Mouse (Mus musculus): ENCODE results near the gene Olfr901.
"Not testable (repeated sequence)": the region's sequence is repeated elsewhere in the genome, so short reads cannot be mapped to it uniquely, and the experiment has no call there.

Olfr901 gene

DNA sequence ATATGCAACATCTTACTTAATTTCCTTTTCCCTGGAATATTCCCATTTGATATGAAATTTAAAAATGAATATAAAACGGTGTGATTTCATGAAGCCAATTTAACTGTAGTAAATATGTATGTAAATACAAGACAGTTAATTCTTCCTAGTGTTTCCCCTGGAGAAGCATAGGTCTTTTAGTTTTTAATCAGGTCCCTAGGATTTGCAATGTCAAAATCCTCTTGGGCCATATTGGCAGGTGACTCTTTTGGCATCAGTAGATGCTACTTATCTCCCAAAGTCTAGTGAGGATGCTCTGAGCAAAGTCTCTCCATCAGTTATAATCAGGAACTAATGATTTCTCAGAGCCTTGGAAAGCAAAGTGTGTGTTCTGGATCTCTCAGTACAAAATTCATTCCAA lies at the start of gene Olfr901:
Gene Olfr901 (plus strand): TSS at position 301 of the 400 bp plus-strand sequence.
- no peak for DNase-seq

DNA sequence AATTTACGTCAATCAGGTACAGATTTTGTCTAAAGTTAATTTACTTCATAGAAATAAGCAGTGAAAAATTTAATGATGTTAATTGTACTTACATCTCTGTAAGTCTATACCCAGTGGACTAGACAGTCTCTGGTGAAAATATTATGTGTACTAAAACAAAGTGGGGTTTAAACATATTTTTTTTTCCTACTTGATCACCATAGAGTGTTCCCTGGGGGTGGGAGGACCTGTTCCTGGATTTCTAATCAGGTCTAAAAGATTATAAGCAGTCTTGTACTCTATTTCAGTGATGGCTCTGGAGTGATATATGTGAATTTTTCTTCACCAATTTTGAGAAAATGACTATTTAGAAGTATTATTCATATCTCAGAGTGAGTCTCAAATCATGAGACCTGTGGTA lies 27.9 kb upstream of the Olfr901 start, which contains the start of gene Olfr147:
Gene Olfr147 (plus strand): TSS at position 301 of the 400 bp plus-strand sequence.
- DNase-seq = no peak

DNA sequence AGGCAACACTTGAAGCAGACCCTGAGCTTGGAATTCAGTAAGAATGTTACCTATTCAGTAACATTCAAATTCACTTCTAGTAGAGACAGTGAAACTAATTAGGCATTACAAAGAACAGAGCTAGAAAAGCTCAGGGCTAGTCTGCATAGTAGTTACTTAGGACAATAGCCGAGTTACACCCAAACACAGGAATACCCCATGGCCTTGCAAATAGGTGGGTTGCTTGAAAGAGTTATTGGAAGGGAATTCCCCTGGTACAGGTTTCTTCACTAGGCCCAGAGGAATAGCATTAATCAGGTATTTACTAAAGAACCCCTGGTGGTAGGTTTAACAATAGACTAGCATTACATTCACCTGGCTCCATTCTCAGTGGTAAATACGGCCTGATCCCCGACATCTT lies 21.8 kb upstream of the Olfr901 start:
- not testable (repeated sequence) for DNase-seq

DNA sequence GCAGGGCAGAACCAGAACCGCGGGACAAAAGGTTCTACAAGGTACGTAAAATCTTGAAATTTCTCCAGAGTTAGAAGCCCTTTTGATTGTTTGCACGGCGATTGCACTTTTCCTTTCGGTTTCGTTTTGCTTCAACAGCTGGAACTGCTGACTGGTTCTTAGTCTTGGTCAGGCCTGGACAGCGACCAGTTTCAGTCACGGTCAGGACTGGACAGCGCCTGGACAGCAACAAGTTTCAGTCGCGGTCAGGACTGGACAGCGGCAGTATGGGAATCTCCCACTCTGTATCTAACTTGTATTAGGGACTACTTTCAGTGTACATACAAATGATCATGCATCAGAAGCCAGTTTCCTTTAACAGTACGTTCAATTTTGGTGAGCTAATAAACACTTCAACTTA lies 15.8 kb upstream of the Olfr901 start:
- DNase-seq = not testable (repeated sequence)

DNA sequence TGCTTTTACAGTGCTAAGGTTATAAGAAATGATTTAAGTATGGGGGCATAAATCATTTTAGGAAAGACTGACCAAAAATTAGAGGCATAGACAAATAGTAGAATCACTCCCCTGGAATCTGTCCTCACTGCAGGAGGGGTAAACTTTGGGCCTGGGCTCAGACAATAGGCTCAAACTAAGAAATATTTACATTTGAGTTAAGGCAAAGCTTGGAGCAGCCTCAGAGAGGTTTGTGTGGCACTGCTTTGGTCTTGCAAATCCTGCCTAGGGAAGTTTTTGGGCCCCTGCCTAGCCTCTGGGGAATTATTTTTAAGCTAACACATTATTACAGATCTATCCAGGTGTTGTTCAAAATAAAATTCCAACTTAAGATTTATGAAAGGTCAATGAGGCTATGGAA lies 5.5 kb upstream of the Olfr901 start:
- no peak for DNase-seq

DNA sequence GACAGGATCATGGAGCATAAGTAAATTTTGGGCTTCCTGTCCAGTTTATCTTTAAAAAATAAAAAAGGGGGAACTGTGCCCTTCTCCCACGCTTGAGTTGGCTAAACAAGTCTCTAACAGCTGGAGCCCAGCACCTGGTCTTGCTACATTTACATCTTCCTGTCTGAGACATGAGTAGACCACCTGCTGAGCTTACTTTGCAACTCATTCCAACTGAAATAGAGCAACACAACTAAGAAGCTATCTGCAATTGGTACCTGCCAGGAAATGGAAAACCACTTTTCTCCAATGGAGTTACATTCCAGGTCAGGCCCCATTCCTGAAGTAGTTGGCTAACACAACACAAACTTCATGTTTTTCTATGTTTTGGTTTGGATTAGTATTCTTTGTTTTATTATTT lies 2.2 kb upstream of the Olfr901 start:
- peak in 1 of 2 experiments; percentile 1 for DNase-seq

DNA sequence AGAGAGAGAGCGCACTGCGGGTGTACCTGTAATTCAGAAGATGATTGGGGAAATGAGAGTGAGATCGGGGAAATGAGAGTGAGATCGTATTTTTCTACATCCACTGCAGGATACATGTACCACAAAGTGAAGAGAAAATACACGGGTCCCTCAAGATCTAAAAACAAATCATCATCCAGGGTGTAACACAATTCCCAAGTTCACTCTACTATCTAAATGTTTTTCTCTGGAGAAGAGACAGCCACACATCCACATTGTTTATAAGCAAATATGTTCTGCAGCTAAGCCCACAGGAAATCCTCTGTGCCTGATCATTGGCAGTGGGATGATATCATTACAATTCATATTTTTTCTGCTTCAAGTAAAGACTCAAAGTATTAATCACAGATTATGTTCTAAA lies 18.1 kb downstream of the Olfr901 start, which contains the start of gene Olfr902:
Gene Olfr902 (plus strand): TSS at position 301 of the 400 bp plus-strand sequence.
- no peak for DNase-seq

DNA sequence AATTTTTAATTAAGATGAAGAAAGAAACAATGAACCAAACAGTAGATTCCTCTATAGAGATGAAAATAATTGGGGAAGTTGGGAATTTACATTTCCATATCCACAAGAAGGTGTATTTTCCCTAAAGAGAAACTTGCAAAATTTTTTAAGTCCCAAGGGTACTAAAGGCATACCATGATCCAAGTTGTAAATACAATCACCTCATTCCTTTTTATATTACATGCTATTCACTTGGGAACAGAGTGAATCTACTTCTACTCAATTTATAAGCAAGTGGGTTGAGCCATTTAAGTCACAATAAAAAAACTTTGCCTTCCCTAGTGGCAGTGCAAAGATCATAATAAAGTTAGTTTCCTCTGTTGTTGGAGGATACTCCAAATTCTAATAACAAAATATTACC lies 33.6 kb downstream of the Olfr901 start, which contains the start of gene Olfr904:
Gene Olfr904 (plus strand): TSS at position 301 of the 400 bp plus-strand sequence.
- DNase-seq = no peak

DNA sequence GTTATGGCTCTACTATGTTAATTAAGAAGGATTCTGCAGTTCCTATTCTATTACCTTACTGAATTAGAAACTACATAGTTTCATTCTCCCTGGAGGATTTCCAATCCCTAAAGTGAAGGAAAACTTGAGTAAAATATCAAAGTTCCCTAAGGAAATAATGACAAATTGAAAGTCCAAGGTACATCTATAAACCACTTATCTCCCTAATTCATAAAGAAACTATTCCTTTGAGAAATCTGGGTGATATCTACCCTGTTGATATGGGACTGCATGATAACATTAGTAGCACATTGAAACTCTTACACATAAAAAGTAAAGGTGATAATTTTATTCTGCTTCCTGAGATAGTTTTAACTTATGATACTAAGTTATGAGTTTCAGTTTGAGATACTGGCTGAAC lies 41.6 kb downstream of the Olfr901 start, which contains the start of gene Olfr905:
Gene Olfr905 (plus strand): TSS at position 301 of the 400 bp plus-strand sequence.
- DNase-seq = no peak
